Mouse (Mus musculus): ENCODE data around the gene Ccdc107. TPM values are rescaled to one million over a fixed set of nuclear protein-coding genes. Genes with fewer than 3 reads are reported as not detected.
"Not testable (repeated sequence)": the region's sequence is repeated elsewhere in the genome, so short reads cannot be mapped to it uniquely, and the experiment has no call there.

The Ccdc107 gene
- polyA plus RNA-seq, 1 experiment from 2014 or later: 98.8 TPM

- ATAC-seq: no peak
- no peak overlapping the region for H3K9ac ChIP-seq
- H3K9me3 ChIP-seq: no peaks in the 10 kb centered on the region
- 63% methylated on average over 1 of the region's 1 CpGs for WGBS
- H3K27me3 ChIP-seq (replicated peaks): no peaks in the 10 kb centered on the region
- no peak overlapping the region for H3K4me2 ChIP-seq (replicated peaks)
- H3K36me3 ChIP-seq: no peaks in the 10 kb centered on the region
- no peak overlapping the region for H3K4me3 ChIP-seq (replicated peaks)
- no peaks in the 10 kb centered on the region for H3K4me1 ChIP-seq (replicated peaks)
- H3K27ac ChIP-seq: no peak overlapping the region
Observed at GRCm38 (mm10) chr4:43473636-43474035, 19.1 kb upstream of the Ccdc107 start.

DNA sequence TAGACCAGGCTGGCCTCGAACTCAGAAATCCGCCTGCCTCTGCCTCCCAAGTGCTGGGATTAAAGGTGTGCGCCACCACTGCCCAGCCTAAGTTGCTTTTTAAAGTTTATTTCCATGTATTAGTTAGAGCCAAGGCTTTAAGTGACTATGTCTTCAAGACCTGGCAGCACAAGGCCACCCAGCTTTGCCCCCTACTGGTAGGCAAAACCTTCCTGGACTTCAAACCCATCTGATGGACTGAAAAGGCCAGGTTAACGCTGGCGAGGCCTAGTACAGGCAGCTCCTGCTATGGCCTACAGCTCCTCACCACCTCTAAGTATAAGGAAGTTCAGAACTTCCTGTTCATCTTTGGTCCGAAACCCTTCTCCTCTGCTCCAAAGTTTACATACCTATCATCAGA lies 16.1 kb upstream of the Ccdc107 start:
- WGBS: 86% methylated on average over 6 of the region's 6 CpGs
- Histone ChIP-seq H3K4me1 (replicated peaks) (no peaks in the 10 kb centered on the region), H3K9me3 (no peaks in the 10 kb centered on the region), H3K36me3 (no peaks in the 10 kb centered on the region), H3K9ac (no peak overlapping the region), H3K27ac (no peak overlapping the region), H3K4me3 (replicated peaks) (no peak overlapping the region), H3K27me3 (replicated peaks) (no peaks in the 10 kb centered on the region), H3K4me2 (replicated peaks) (no peak overlapping the region)
- ATAC-seq: no peak

GRCm38 (mm10) chr4:43477857-43478533 lies 14.7 kb upstream of the Ccdc107 start:
- Histone ChIP-seq H3K27me3 (replicated peaks) (no peaks in the 10 kb centered on the region), H3K4me1 (replicated peaks) (no peaks in the 10 kb centered on the region), H3K36me3 (no peaks in the 10 kb centered on the region), H3K4me3 (replicated peaks) (peak overlapping the region; percentile 23), H3K9me3 (no peaks in the 10 kb centered on the region), H3K27ac (no peak overlapping the region), H3K4me2 (replicated peaks) (peak overlapping the region; percentile 59), H3K9ac (no peak overlapping the region)
- 22% methylated on average over 11 of the region's 11 CpGs for WGBS
- ATAC-seq: peak; percentile 90

- Histone ChIP-seq H3K9ac (no peak overlapping the region), H3K4me2 (replicated peaks) (peak overlapping the region; percentile 59), H3K9me3 (no peaks in the 10 kb centered on the region), H3K4me1 (replicated peaks) (no peaks in the 10 kb centered on the region), H3K27ac (no peak overlapping the region), H3K4me3 (replicated peaks) (peak overlapping the region; percentile 23), H3K27me3 (replicated peaks) (no peaks in the 10 kb centered on the region), H3K36me3 (no peaks in the 10 kb centered on the region)
- 51% methylated on average over 8 of the region's 8 CpGs for WGBS
- ATAC-seq: peak; percentile 4; the same call in 1 of the 2 replicates
Observed at GRCm38 (mm10) chr4:43478534-43478858, 14.2 kb upstream of the Ccdc107 start.

DNA sequence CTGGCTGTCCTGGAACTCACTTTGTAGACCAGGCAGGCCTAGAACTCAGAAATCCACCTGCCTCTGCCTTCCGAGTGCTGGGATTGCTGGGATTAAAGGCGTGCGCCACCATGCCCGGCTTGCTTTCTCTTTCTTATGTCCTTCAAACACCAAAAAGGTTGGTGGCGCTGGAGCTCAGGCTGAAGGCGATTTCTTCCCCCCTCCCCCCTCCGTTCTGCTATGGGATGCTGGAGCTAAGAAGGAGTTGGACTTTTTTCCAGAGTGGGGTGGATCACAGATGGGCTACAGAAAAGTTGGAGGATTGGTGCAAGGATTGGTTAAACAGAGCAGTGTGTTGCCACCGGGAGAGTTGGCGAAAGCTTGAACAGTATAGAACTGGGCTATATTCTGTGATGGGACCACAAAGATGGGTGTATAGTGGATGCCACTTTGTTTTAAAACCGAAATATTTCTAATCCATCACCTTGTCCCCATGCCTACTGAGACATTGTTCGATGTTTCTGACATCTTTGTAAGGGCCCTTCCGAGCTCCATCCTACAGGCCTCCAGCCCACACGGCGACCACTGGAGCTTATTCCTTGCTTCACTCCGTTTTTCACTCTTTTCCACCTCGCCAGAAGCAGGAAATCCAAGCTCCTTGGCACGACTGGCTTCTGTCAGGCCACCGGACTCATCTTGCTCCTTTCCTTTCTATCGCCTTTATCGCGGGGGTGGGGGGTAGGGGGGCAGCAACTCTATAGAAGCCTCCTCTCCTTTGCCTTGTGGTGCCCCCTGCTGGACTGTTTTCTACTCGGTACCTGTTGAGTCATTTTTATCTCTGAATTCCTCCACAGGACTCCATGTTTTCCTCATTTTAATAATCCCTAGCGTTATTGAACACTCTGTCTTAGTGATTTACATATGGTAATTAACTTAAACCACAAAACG lies 13.5 kb upstream of the Ccdc107 start:
- peak overlapping the region; percentile 38; the same call in 1 of the 2 replicates for H3K4me2 ChIP-seq (replicated peaks)
- H3K4me1 ChIP-seq (replicated peaks): no peaks in the 10 kb centered on the region
- H3K9me3 ChIP-seq: no peaks in the 10 kb centered on the region
- no peak overlapping the region for H3K4me3 ChIP-seq (replicated peaks)
- no peak overlapping the region for H3K9ac ChIP-seq
- no peaks in the 10 kb centered on the region for H3K36me3 ChIP-seq
- 47% methylated on average over 24 of the region's 24 CpGs for WGBS
- H3K27ac ChIP-seq: no peak overlapping the region
- no peak for ATAC-seq
- H3K27me3 ChIP-seq (replicated peaks): no peaks in the 10 kb centered on the region

- Histone ChIP-seq H3K9ac (no peak overlapping the region), H3K9me3 (no peaks in the 10 kb centered on the region), H3K4me3 (replicated peaks) (no peak overlapping the region), H3K27me3 (replicated peaks) (no peaks in the 10 kb centered on the region), H3K36me3 (no peaks in the 10 kb centered on the region), H3K27ac (no peak overlapping the region), H3K4me2 (replicated peaks) (no peak overlapping the region), H3K4me1 (replicated peaks) (no peaks in the 10 kb centered on the region)
- ATAC-seq: peak; percentile 85
- WGBS: 68% methylated on average over 5 of the region's 5 CpGs
Observed at GRCm38 (mm10) chr4:43480985-43481384, 11.7 kb upstream of the Ccdc107 start.

- no peak overlapping the region for H3K27ac ChIP-seq
- H3K36me3 ChIP-seq: no peaks in the 10 kb centered on the region
- H3K27me3 ChIP-seq (replicated peaks): no peaks in the 10 kb centered on the region
- no peaks in the 10 kb centered on the region for H3K4me1 ChIP-seq (replicated peaks)
- WGBS: 77% methylated on average over 7 of the region's 7 CpGs
- no peak overlapping the region for H3K4me3 ChIP-seq (replicated peaks)
- no peak for ATAC-seq
- H3K9me3 ChIP-seq: no peaks in the 10 kb centered on the region
- no peak overlapping the region for H3K4me2 ChIP-seq (replicated peaks)
- H3K9ac ChIP-seq: no peak overlapping the region
Observed at GRCm38 (mm10) chr4:43481894-43482456, 10.7 kb upstream of the Ccdc107 start.

GRCm38 (mm10) chr4:43482591-43482990 lies 10.1 kb upstream of the Ccdc107 start:
- no peak overlapping the region for H3K27ac ChIP-seq
- WGBS: 72% methylated on average over 10 of the region's 10 CpGs
- no peaks in the 10 kb centered on the region for H3K27me3 ChIP-seq (replicated peaks)
- H3K36me3 ChIP-seq: no peaks in the 10 kb centered on the region
- no peak overlapping the region for H3K4me3 ChIP-seq (replicated peaks)
- H3K9ac ChIP-seq: no peak overlapping the region
- H3K4me1 ChIP-seq (replicated peaks): no peaks in the 10 kb centered on the region
- no peak overlapping the region for H3K4me2 ChIP-seq (replicated peaks)
- no peaks in the 10 kb centered on the region for H3K9me3 ChIP-seq
- ATAC-seq: no peak

DNA sequence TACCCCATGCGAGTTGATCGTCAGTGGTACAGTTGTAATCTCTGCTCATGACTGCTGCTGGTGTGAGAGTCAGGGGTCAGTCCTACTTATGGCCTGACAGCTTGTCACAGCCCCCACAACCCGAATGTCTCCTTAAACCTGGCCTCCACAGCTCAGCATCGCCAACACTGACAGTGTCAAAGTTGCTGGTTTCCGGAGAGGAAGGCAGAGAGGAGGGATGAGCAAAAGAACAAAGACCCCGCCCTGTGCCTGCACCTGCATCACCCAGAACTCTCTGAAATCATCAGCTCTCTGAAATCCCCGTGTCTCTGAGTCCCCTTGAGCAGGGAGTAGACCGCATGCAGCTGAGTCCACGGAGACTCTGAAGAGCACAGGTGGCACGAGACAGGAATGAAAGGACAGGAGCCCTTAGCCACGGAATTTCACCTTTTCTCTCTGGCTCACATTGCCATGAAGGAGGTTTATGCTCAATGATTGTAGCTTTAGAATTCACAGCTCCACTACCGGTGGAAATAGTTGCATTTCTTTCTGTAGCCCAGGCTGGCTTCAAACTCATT lies 9.1 kb upstream of the Ccdc107 start, which contains the start of gene Sit1:
TSS of gene Sit1 (minus strand) at position 200 of the 557 bp plus-strand sequence.
- H3K4me1 ChIP-seq (replicated peaks): no peaks in the 10 kb centered on the region
- no peak within 1 kb of the TSS for H3K9ac ChIP-seq
- no peak within 1 kb of the TSS for H3K4me3 ChIP-seq (replicated peaks)
- no peaks in the 10 kb centered on the region for H3K36me3 ChIP-seq
- no peaks in the 10 kb centered on the region for H3K9me3 ChIP-seq
- WGBS: 63% methylated on average over 12 of the region's 12 CpGs
- H3K27ac ChIP-seq: no peak within 1 kb of the TSS
- no peak within 1 kb of the TSS for H3K4me2 ChIP-seq (replicated peaks)
- ATAC-seq: no peak
- H3K27me3 ChIP-seq (replicated peaks): no peaks in the 10 kb centered on the region

GRCm38 (mm10) chr4:43485666-43486065 lies 7.0 kb upstream of the Ccdc107 start:
- not testable (repeated sequence) for ATAC-seq; H3K4me1 ChIP-seq (replicated peaks); H3K36me3 ChIP-seq; H3K27me3 ChIP-seq (replicated peaks); H3K27ac ChIP-seq; H3K4me2 ChIP-seq (replicated peaks); H3K4me3 ChIP-seq (replicated peaks); H3K9ac ChIP-seq; H3K9me3 ChIP-seq
- 86% methylated on average over 5 of the region's 5 CpGs for WGBS

GRCm38 (mm10) chr4:43489611-43490010 lies 3.1 kb upstream of the Ccdc107 start:
- no peaks in the 10 kb centered on the region for H3K4me1 ChIP-seq (replicated peaks)
- no peaks in the 10 kb centered on the region for H3K9me3 ChIP-seq
- H3K9ac ChIP-seq: no peak overlapping the region
- no peaks in the 10 kb centered on the region for H3K36me3 ChIP-seq
- 92% methylated on average over 3 of the region's 3 CpGs for WGBS
- no peak overlapping the region for H3K4me3 ChIP-seq (replicated peaks)
- no peak overlapping the region for H3K27ac ChIP-seq
- no peaks in the 10 kb centered on the region for H3K27me3 ChIP-seq (replicated peaks)
- no peak for ATAC-seq
- H3K4me2 ChIP-seq (replicated peaks): no peak overlapping the region

DNA sequence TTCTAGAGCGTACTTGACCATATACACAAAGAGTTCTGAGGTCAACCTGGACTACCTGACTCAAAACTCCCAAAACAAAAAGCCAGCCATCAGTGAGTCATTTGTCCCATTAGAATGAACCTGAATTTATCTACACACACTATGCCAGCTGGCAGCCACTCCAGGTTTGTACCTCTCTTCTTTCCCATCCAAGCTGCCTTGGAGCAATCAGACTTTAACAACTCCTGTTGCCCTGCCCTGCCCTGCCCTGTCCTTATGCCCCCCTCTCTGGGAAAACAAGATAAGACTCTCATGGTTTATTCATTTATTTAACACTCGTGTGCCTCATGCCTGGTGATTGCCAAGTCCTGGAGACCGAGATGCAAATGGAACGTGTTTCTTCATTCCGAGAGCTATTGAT lies 1.9 kb upstream of the Ccdc107 start:
- Histone ChIP-seq H3K27ac (no peak overlapping the region), H3K9me3 (no peaks in the 10 kb centered on the region), H3K9ac (no peak overlapping the region), H3K27me3 (replicated peaks) (no peaks in the 10 kb centered on the region), H3K4me2 (replicated peaks) (no peak overlapping the region), H3K36me3 (no peaks in the 10 kb centered on the region), H3K4me3 (replicated peaks) (no peak overlapping the region), H3K4me1 (replicated peaks) (peaks cover 5% of the 10 kb centered on the region; the same call in 1 of the 2 replicates)
- 72% methylated on average over 5 of the region's 5 CpGs for WGBS
- ATAC-seq: peak; percentile 27

Data from intestine, embryonic 15.5 days (tissue).